Mouse (Mus musculus): ENCODE results near the gene Enpp3. TPM values are rescaled to one million over a fixed set of nuclear protein-coding genes. Genes with fewer than 3 reads are reported as not detected.

The Enpp3 gene
- polyA plus RNA-seq, 1 experiment, result not detected

GRCm38 (mm10) chr10:24825456-24826081, 17.1 kb downstream of the Enpp3 start:
- Histone ChIP-seq H3K4me3 (ENCODE audit: insufficient read depth, low read depth, low read length) (no peak overlapping the region), H3K4me1 (ENCODE audit: control insufficient read depth, insufficient read depth, low read length) (no peaks in the 10 kb centered on the region), H3K27ac (ENCODE audit: insufficient read depth, low read depth, low read length) (no peak overlapping the region)
- TF ChIP-seq POLR2A (IDR thresholded peaks at IDR 0.05; ENCODE audit: insufficient read depth, low read depth, low read length) (no peak), CTCF (IDR thresholded peaks at IDR 0.05; ENCODE audit: insufficient read depth, low read depth, low read length) (no peak)
- WGBS, result 83% methylated on average over 7 of the region's 7 CpGs

DNA sequence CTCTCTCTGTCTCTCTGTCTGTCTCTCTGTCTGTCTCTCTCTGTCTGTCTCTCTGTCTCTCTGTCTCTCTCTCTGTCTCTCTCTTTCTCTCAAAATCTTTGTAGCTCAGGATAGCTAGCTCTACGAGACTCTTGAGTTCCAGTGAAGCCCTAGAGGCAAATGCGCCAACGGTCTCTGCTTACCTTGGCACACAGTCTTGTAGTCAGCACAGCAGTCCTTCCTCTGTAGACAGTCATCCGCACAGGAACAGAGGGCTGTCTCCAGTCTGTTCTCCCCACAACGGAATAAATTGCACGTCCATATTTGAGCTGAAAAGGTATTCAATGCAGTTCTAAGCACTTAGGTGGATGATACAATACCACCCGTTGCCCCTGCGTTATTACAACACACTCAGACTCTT, 18.0 kb downstream of the Enpp3 start:
- H3K27ac ChIP-seq (ENCODE audit: insufficient read depth, low read depth, low read length), result no peak overlapping the region
- TF ChIP-seq CTCF (IDR thresholded peaks at IDR 0.05; ENCODE audit: insufficient read depth, low read depth, low read length), result no peak
- no peak for TF ChIP-seq POLR2A (IDR thresholded peaks at IDR 0.05; ENCODE audit: insufficient read depth, low read depth, low read length)
- 77% methylated on average over 8 of the region's 8 CpGs for WGBS
- H3K4me1 ChIP-seq (ENCODE audit: control insufficient read depth, insufficient read depth, low read length), result no peaks in the 10 kb centered on the region
- H3K4me3 ChIP-seq (ENCODE audit: insufficient read depth, low read depth, low read length), result no peak overlapping the region

- 80% methylated on average over 16 of the region's 16 CpGs for WGBS
- Histone ChIP-seq H3K4me3 (ENCODE audit: insufficient read depth, low read depth, low read length) (no peak overlapping the region), H3K27ac (ENCODE audit: insufficient read depth, low read depth, low read length) (no peak overlapping the region), H3K4me1 (ENCODE audit: control insufficient read depth, insufficient read depth, low read length) (no peaks in the 10 kb centered on the region)
- no peak for TF ChIP-seq POLR2A (IDR thresholded peaks at IDR 0.05; ENCODE audit: insufficient read depth, low read depth, low read length)
- no peak for TF ChIP-seq CTCF (IDR thresholded peaks at IDR 0.05; ENCODE audit: insufficient read depth, low read depth, low read length)
Observed at GRCm38 (mm10) chr10:24823697-24824535, 18.7 kb downstream of the Enpp3 start.

GRCm38 (mm10) chr10:24823265-24823664, 19.4 kb downstream of the Enpp3 start:
- H3K4me1 ChIP-seq (ENCODE audit: control insufficient read depth, insufficient read depth, low read length), result no peaks in the 10 kb centered on the region
- H3K27ac ChIP-seq (ENCODE audit: insufficient read depth, low read depth, low read length), result no peak overlapping the region
- 64% methylated on average over 1 of the region's 1 CpGs for WGBS
- no peak overlapping the region for H3K4me3 ChIP-seq (ENCODE audit: insufficient read depth, low read depth, low read length)
- no peak for TF ChIP-seq POLR2A (IDR thresholded peaks at IDR 0.05; ENCODE audit: insufficient read depth, low read depth, low read length)
- TF ChIP-seq CTCF (IDR thresholded peaks at IDR 0.05; ENCODE audit: insufficient read depth, low read depth, low read length), result no peak

- H3K4me3 ChIP-seq (ENCODE audit: insufficient read depth, low read depth, low read length), result no peak overlapping the region
- H3K4me1 ChIP-seq (ENCODE audit: control insufficient read depth, insufficient read depth, low read length), result no peaks in the 10 kb centered on the region
- WGBS, result 83% methylated on average over 1 of the region's 1 CpGs
- H3K27ac ChIP-seq (ENCODE audit: insufficient read depth, low read depth, low read length), result no peak overlapping the region
- no peak for TF ChIP-seq POLR2A (IDR thresholded peaks at IDR 0.05; ENCODE audit: insufficient read depth, low read depth, low read length)
Observed at GRCm38 (mm10) chr10:24822842-24823241, 19.8 kb downstream of the Enpp3 start.

DNA sequence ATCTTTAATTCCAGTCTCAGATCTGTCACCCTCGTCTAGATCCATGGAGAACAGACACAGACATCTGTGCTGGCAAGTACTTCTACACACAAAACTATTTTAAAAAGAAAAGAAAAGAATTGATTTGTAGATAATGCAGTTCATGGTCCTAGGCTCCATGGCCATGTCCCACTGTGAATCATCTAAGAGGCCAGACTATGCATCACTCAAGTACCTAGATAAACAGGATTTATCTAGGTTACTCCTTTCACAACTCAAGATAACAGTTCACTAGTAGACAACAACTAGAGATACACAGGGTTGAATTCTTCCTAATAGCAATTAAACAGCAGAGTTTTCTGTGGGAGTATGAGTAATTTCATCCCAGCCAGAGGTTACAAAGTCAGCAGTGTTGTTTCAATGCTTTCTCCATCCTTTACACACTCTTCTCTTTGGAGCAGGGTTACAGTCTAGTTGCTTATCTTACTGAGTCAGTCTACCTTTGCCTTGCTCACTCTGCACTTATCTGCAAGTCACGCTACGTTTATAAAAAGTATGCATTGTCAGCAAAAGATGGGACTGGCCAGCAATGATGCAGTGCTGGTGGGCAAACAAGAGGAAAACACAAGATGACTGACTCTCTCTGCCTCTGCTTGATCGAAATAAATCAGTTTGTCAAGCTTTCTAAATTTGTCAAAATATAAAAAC, 20.5 kb downstream of the Enpp3 start:
- H3K4me3 ChIP-seq (ENCODE audit: insufficient read depth, low read depth, low read length), result no peak overlapping the region

DNA sequence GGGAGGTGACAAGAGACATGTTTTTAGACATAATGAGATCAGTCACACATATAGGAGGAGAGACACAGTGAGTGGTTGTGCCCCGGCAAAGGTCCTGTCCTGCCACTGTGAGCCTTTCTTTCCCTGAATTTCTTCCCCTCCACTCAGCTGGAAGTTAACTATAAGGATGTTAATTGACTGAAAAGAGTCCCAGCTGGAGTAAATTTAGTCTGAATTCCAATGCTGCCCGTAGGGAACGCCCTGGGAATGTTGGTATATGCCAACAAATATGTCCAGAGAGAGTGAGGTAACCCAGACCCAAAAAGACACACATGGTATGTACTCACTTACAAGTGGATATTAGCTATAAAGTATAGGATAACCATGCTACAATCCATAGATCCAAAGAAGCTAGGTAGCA, 23.1 kb downstream of the Enpp3 start:
- WGBS, result 48% methylated on average over 3 of the region's 3 CpGs
- Histone ChIP-seq H3K4me1 (ENCODE audit: control insufficient read depth, insufficient read depth, low read length) (no peaks in the 10 kb centered on the region), H3K27ac (ENCODE audit: insufficient read depth, low read depth, low read length) (no peak overlapping the region), H3K4me3 (ENCODE audit: insufficient read depth, low read depth, low read length) (no peak overlapping the region)
- TF ChIP-seq CTCF (IDR thresholded peaks at IDR 0.05; ENCODE audit: insufficient read depth, low read depth, low read length), result no peak

More for the DNA sequence above, 20.5 kb downstream of the Enpp3 start:
- H3K27ac ChIP-seq (ENCODE audit: insufficient read depth, low read depth, low read length), result no peak overlapping the region
- WGBS, result 88% methylated on average over 4 of the region's 4 CpGs
- TF ChIP-seq POLR2A (IDR thresholded peaks at IDR 0.05; ENCODE audit: insufficient read depth, low read depth, low read length) (no peak), CTCF (IDR thresholded peaks at IDR 0.05; ENCODE audit: insufficient read depth, low read depth, low read length) (no peak)
- no peaks in the 10 kb centered on the region for H3K4me1 ChIP-seq (ENCODE audit: control insufficient read depth, insufficient read depth, low read length)

GRCm38 (mm10) chr10:24810639-24811038, 32.0 kb downstream of the Enpp3 start:
- Histone ChIP-seq H3K27ac (ENCODE audit: insufficient read depth, low read depth, low read length) (no peak overlapping the region), H3K4me1 (ENCODE audit: control insufficient read depth, insufficient read depth, low read length) (peaks cover 4% of the 10 kb centered on the region), H3K4me3 (ENCODE audit: insufficient read depth, low read depth, low read length) (no peak overlapping the region)
- TF ChIP-seq CTCF (IDR thresholded peaks at IDR 0.05; ENCODE audit: insufficient read depth, low read depth, low read length) (no peak), POLR2A (IDR thresholded peaks at IDR 0.05; ENCODE audit: insufficient read depth, low read depth, low read length) (no peak)
- 71% methylated on average over 10 of the region's 10 CpGs for WGBS

DNA sequence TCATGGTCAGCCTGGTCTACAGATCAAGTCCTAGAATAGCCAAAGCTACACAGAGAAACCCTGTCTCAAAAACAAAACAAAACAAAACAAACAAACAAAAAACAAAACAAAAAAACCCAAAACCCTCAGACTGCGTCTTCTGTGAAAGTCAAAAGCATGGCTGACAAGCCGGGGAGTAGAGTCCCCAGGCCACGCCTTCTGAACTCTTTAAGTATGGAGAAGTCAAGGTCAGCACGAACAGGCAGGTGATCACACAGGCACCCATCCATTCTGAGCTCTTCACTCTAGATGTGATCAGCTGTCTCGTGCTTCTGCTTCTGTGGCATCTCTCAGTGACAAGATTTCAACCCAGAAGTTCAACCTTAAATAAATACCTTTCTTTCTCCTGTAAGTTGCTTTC, 35.9 kb downstream of the Enpp3 start:
- Histone ChIP-seq H3K27ac (ENCODE audit: insufficient read depth, low read depth, low read length) (no peak overlapping the region), H3K4me3 (ENCODE audit: insufficient read depth, low read depth, low read length) (no peak overlapping the region), H3K4me1 (ENCODE audit: control insufficient read depth, insufficient read depth, low read length) (no peaks in the 10 kb centered on the region)
- TF ChIP-seq CTCF (IDR thresholded peaks at IDR 0.05; ENCODE audit: insufficient read depth, low read depth, low read length), result no peak
- TF ChIP-seq POLR2A (IDR thresholded peaks at IDR 0.05; ENCODE audit: insufficient read depth, low read depth, low read length), result no peak
- WGBS, result 97% methylated on average over 5 of the region's 5 CpGs

Measured in olfactory bulb, adult 2 months (tissue).